Mouse (Mus musculus): Measurements from ENCODE around the gene Tbc1d7. TPM values are rescaled to one million over a fixed set of nuclear protein-coding genes. Genes with fewer than 3 reads are reported as not detected.

Gene Tbc1d7
- 7.2 and 8.8 TPM in 2 replicates for polyA plus RNA-seq (2012)

DNA sequence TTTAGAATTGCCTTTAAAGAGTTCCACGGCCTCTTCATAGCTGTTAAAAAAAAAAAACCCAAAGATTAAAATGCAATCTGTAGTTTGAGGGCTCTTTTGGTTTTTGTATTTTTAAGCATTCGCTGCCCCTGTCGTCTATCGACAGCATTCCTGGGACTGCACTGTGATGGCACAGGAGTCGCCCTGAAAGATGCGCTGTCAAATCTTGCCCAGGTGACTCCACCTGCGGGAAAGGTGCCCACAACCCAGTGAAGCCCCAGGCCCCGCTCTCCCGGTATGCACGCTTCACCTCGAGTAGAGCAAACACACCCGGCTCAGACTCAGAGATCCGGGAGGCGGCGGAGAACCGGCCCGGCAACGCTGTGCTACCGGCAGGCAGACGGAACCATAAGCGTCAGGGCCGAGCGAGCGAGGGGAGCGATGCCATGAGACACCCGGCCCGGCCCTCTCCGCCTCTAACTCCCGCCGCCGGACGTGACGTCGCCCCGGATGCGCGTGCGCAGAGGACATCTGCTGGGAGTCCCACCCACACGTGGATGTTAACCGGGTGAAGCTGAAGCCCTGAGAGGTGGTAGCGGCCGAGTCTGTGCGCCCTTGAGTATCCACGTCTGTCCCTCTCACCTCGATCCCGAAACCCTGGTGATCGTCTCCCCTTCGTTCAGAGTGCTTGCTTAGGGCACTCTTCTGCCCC lies at the start of gene Tbc1d7:
Tbc1d7 (minus strand) TSS at position 482 of the 691 bp plus-strand sequence.
- TF ChIP-seq GATA1 (IDR thresholded peaks at IDR 0.05; ENCODE audit: low read length): no peak

DNA sequence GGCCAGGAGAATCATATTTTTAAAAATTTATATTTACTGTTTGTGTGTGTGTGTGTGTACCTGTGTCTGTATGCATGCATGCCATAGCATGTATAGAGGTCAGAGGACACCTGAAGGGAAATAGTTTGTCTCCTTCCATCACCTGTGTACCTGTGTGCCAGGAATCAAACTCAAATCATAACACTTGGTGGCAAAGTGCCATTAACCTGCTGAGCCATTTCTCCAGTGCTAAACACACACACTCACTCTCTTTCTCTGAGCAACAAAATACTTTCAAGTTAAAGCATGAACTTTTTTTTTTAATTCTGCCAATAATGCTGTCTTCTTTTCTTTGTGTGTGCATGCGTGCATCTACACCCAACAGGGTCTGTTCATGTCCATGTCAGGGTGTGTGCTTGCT lies 49.3 kb upstream of the Tbc1d7 start:
- TF ChIP-seq GATA1 (IDR thresholded peaks at IDR 0.05; ENCODE audit: low read length): no peak

DNA sequence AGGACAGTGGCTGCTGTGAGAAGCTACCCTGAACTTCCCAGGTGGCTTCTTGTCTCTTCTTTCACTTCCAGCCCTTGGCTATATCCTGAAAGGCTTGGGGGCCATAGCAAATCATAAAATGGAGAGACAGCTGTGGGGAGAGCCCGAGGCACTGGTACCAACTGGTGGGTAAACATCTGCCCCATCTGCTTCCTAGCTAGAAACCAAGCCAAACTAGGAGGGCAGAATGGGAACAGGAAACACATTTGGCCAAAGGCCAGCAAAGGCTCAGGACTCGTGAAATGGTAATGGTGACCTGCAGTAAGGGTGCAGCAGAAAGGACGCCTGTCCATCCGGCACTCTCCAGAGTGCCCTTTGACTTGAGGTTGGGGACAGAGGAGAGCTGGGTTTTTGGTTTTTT lies 47.5 kb upstream of the Tbc1d7 start:
- no peak for TF ChIP-seq GATA1 (IDR thresholded peaks at IDR 0.05; ENCODE audit: low read length)

DNA sequence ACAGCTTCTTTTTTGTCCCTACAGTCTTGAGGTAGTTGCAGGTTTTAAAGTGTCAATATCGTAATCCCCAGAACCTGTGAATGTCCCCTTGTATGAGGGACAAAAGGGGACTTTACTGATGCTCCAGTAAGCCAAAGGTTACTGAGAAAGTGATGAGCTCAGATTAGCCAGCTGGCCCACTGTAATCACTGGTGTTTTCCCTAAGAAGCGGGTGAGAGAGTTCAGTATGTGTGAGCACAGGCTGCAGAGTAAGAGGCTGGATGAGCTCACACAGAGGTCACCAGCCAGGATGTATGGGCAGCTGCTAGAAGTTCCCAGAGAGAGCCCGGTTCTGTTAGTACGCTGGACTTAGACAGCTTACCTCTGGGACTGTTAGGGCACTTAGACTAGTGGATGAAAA lies 47.0 kb upstream of the Tbc1d7 start:
- no peak for TF ChIP-seq GATA1 (IDR thresholded peaks at IDR 0.05; ENCODE audit: low read length)

DNA sequence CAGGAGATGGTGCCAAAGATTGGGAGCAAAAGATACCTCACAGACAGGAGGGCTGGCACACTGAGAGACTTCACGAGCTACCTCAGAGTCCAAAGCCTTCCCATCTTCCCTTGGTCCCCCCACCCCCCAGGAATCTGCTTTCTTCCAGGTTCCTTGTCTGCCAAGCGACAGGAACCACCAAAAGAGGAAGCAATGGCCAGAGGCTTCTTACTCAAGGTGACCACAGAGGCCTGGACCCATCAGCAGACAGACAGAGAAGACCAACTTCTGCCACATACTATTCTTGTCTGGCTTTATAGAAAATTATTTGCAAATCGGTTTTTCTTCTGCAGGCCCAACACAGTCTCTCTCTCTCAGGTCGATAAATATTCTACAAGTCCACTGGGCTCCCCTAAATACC lies 46.4 kb upstream of the Tbc1d7 start:
- no peak for TF ChIP-seq GATA1 (IDR thresholded peaks at IDR 0.05; ENCODE audit: low read length)

DNA sequence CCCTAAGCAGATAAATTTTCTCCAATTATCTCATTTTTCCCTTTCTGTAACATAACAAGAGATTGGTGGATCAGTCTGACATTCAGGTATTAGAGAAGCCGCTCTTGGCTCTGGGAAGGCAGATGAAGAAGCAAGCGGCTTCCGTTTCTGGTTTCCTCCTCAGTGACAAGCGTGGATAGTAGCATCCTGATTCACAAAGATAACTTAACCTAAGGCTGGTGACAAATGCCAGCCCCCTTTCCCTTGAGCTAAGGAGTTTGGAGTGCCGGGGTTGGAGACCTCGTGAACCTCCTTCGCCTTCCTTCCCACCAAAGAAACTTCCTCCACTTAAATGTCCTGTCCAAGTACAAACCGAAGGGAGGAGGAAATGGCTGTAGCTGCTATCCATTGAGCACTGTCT lies 45.8 kb upstream of the Tbc1d7 start:
- TF ChIP-seq GATA1 (IDR thresholded peaks at IDR 0.05; ENCODE audit: low read length): no peak

DNA sequence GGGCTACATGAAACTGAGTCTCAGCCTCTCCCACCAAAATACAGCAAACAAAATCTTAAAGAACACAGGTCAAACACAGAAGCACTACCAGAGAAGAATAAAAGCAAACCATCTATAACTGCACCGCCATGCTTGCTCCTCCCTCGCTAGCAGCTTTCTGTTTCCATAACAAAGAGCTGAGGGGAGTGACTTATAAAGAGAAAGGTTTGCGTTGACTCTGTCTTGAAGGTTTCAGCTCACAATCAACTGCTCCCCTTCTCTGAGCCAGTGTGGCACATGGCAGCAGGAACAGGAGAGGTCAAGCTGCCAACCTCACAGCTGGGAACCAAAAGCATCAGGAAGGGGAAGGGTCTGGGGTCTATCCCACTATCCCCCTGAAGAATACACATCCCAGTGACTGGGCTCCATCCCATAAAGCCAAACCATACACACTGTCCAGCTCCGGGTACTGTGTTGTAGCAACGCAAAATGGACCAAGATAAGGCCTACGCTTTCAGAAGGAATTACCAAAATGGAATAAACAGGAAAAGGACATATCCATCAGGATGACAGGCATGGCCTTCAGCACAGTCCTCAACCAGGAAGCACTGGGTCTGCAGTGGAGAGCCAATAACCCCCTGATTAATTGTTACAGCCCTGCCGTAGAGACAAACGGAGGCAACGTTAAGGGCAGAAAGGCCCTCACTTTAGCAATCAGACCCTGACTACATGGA lies 44.8 kb upstream of the Tbc1d7 start:
- TF ChIP-seq GATA1 (IDR thresholded peaks at IDR 0.05; ENCODE audit: low read length): no peak

DNA sequence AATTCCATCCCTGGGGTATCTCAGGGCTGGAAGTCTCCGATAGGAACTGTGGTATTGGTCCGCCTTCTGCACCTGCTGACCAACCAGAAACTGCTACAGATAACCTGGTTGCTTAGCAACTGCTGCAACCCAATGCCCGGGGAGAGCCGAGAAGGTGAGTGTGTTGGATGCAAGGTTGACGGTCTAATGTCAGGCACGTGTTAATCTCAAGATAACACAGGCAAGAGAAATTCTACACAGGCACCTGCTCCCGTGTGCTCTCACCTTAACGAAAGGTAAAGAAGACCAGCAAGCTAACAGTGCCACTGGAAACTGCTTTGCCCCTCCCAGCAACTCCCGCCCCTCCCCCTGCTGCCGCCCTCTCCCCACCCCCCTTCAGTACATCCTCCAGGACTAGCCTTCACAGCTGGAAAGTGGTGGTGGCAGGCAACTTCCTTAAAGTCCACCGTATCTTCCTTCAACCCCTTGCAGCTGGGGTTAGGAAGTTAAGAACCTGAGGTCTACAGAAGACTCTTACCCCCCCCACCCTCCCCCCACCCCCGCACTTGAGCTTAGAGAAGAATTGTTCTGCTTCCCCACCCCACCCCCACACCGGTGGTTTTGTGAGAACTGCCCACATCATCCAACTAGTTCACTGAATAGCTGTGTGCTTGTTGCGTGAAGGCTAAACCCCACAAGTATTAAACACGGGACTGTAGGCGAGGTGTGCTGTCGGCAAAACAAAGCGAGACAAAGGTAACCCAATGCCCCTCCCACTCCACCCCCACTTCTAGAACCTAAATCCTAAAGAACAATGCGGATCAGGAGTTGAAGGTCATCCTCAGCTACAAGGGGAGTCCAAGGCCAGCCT lies 44.1 kb upstream of the Tbc1d7 start:
- no peak for TF ChIP-seq GATA1 (IDR thresholded peaks at IDR 0.05; ENCODE audit: low read length)

DNA sequence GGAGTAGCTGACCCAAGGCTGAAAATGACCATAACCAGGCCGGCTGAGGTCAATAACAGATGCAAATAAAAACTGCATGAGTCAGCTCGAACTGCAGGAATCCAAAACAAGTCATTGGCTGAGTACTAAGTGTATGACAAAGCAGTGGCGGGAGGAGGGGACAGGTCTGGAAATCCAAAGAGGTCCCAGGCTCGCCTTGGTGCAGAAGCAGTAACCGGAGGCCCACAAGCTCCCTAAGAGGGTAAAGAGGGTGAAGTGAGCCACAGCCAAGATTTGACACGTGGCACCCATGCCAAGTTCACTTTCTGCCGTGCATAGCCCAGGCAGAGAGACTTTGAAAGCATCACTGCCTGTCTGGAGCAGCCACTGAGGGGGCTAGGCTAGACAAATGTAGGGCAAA lies 41.0 kb upstream of the Tbc1d7 start:
- no peak for TF ChIP-seq GATA1 (IDR thresholded peaks at IDR 0.05; ENCODE audit: low read length)

DNA sequence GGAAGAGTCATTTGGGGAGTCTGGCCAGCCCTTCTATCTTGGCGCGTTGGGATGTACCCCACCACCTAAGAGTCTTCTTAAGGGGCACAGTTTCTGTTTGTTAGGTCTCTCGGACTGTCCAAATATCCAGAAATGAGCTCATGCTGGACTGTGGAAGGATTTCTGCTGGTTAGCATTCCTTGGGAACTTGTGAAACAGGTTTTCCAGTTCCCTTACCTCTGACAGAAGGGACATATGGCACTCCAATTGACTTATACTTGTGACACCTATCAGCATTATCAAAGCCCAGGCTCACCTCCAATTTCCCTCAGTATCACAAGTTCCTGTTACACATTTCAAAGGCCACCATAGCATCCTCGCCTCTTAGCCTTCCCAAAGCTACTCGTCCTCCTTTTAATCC lies 39.7 kb upstream of the Tbc1d7 start:
- no peak for TF ChIP-seq GATA1 (IDR thresholded peaks at IDR 0.05; ENCODE audit: low read length)

DNA sequence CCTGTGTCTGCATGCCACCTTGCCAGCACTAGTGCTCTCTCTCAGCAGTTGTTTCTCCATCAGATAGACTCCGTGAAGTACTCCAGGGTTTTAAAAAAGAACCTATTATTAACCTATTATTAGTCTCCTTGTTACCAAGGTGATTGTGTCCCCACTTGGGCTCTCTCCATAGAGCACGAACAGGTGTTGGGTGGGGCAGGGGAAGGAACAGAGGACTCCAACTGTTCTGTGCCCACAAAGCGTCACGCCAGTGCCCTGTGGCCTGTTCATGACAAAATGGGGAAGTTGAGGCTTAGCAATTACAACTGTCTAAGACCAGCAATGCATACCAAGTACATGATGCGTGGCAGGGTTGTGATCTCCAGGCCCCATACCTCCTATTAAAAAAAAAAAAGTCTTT lies 38.3 kb upstream of the Tbc1d7 start:
- TF ChIP-seq GATA1 (IDR thresholded peaks at IDR 0.05; ENCODE audit: low read length): no peak

DNA sequence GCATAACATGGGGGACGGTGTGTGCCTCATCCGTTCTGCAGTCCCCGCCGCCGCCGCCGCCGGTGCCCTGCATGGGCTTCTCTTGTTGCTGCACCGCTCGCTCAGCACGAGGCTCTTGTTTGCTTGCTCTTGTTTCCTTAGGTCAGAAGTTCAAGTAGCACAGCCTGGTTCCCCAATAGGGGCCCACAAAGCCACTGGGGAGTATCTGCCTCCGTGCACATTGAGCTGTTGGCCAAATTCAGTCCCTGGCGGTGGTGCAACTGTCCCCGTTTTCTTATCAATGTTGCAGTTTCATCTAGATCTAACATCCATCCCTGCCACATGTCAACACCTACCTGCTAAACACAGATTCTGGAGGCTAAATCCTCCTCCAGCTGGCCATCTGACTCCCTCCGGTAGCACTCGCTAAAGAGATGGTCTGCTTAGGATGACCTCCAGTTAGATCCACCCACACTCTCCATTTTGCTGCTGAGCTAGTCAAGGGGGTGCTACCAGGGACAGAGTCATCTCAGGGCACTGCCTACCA lies 37.7 kb upstream of the Tbc1d7 start:
- TF ChIP-seq GATA1 (IDR thresholded peaks at IDR 0.05; ENCODE audit: low read length): peak; percentile 63

DNA sequence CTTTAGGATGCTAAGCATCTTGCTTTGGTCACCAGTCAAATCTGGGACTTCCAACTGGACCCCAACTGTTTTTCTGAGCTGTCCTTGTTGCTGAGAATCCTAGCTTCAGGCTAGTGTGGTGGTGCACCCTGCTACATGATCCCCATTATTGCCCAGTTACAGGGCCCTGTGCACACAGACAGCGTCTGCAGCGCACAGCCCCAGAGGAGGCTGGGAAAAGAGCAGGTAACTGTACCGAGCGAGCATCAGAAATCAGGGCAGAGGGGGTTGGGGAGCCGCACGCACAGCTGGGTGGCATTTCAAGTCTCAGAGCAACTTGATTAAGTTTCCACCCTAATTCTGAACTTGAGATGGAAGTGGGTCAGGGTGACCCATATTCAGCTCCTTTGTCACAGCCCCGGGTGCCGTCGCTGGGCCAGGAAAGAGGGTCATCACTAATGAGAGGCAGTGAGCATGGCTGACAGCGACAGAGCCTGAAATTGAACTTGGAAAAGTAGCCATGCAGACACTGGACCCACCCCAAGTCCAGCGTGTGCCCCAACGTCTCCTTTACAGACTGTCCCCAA lies 34.9 kb upstream of the Tbc1d7 start:
- no peak for TF ChIP-seq GATA1 (IDR thresholded peaks at IDR 0.05; ENCODE audit: low read length)

DNA sequence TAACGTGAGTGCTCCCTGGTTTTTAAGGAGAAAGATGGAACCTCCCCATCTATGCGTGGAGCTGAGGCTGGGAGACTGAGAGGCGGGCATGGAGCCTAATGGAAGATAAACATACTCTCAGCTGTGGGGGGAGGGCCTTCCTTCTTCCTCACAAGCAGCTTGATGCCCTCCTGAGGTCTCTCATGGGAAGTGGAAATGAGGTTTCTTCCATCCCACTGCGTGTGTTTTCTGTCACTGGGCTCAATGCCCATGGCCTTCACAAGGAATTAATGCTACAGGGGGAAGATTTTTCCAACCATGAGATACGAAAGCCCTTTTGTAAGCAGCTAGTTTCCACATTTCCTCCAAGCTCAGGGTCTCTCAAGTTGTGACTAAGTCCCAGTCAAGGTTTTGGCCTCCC lies 32.3 kb upstream of the Tbc1d7 start:
- TF ChIP-seq GATA1 (IDR thresholded peaks at IDR 0.05; ENCODE audit: low read length): no peak

DNA sequence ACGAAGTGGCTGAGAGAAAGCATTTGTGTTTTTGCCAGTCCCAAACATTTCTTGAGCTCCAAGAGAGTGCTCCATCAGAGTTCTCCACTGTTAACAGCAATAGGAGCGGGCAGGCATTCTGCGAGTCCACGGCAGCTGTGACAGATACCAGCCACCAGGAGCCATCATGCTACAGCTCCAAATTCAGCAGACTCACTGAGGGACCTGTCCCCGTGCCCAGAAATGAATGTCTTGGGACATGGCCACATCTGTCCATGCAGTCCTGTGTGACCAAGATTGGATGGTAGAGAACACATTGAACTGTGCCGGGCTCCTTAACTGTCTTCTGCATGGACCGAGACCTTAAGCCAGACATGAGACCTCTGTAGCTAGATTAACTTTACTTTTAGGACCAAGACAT lies 31.9 kb upstream of the Tbc1d7 start:
- no peak for TF ChIP-seq GATA1 (IDR thresholded peaks at IDR 0.05; ENCODE audit: low read length)

DNA sequence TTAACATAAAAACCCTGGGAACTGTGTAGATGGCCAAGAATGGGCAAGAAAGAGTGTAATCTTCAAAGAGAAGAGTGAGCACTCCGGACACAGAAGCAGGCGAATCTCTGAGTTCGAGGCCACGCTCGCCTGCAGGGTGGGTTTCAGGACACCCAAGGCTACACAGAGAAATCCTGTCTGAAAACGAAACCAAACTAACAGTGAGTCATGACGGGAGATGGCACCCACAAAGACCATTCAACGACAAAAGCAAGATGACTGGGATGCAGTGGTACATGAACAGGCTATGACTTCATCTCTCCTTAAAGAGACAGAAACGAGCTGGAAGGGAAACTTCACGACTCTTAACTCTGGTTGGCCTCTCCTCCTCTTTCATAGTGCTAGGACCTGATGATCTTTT lies 31.1 kb upstream of the Tbc1d7 start:
- TF ChIP-seq GATA1 (IDR thresholded peaks at IDR 0.05; ENCODE audit: low read length): no peak

Measured in G1E-ER4 (cell line).